ENCODE assay signal across 8 mouse cellular contexts in the genomic region with DNA sequence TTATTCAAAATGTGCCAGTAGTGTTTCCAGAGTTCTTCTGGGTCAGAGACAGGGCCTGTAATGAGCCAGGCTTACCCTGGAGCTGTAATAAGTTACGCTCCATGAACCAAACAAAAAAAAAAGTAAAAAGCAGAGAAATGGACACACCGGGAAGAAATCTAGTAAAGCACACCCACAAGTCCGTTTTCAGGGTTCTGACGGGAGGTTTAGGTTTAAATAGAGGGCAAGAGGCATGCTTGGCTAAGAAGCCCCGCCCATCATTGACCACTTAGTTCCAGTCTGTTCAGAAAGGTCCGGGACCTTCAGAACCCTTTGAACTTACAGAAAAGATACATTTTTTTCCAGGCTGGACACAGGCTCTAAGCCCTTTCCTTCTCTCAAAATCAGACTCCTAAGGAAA. TPM values are rescaled to one million over a fixed set of nuclear protein-coding genes. Genes with fewer than 3 reads are reported as not detected.
DNase-seq lines count a peak whose midpoint lies in the region; ATAC-seq and TF ChIP-seq lines count a peak whose summit lies in the region.

No protein-coding gene starts in this region.

- peak overlapping the region; percentile 84 for H3K27ac ChIP-seq in heart, postnatal 0 days (ENCODE audit: low read depth)
- no peak overlapping the region for H3K27ac ChIP-seq in hindbrain, embryonic 11.5 days (ENCODE audit: low read depth, low read length)
- H3K27ac ChIP-seq in midbrain, embryonic 11.5 days (ENCODE audit: low read depth, low read length), result no peak overlapping the region; the same call in 1 of the 2 replicates

- peak overlapping the region; percentile 87; the same call in 1 of the 2 replicates for H3K4me3 ChIP-seq in heart, postnatal 0 days (ENCODE audit: low read depth, low read length)
- no peak overlapping the region; the same call in 1 of the 2 replicates for H3K4me3 ChIP-seq in hindbrain, embryonic 11.5 days (ENCODE audit: low read depth, low read length)
- H3K4me3 ChIP-seq in midbrain, embryonic 11.5 days (ENCODE audit: low read depth, low read length), result peak overlapping the region; percentile 89; the same call in 1 of the 2 replicates

- no peaks in the 10 kb centered on the region for H3K36me3 ChIP-seq in heart, postnatal 0 days (replicated peaks; ENCODE audit: control insufficient read depth, insufficient read depth, low read length)
- H3K36me3 ChIP-seq in hindbrain, embryonic 11.5 days (ENCODE audit: control insufficient read depth, insufficient read depth, low read length), result no peaks in the 10 kb centered on the region
- H3K36me3 ChIP-seq in midbrain, embryonic 11.5 days (ENCODE audit: control insufficient read depth, insufficient read depth, low read length), result no peaks in the 10 kb centered on the region

- TF ChIP-seq EP300 in heart, postnatal 0 days (IDR thresholded peaks at IDR 0.05; ENCODE audit: low read depth), result no peak

- peak overlapping the region; percentile 97 for H3K4me2 ChIP-seq in heart, postnatal 0 days (ENCODE audit: low read depth, low read length)
- peak overlapping the region; percentile 76 for H3K4me2 ChIP-seq in hindbrain, embryonic 11.5 days (replicated peaks; ENCODE audit: low read depth, low read length)
- H3K4me2 ChIP-seq in midbrain, embryonic 11.5 days, result peak overlapping the region; percentile 85

- H3K9ac ChIP-seq in heart, postnatal 0 days (replicated peaks; ENCODE audit: low read depth, low read length), result no peak overlapping the region
- H3K9ac ChIP-seq in hindbrain, embryonic 11.5 days (ENCODE audit: low read depth, low read length), result no peak overlapping the region
- peak overlapping the region; percentile 95; the same call in 1 of the 2 replicates for H3K9ac ChIP-seq in midbrain, embryonic 11.5 days (ENCODE audit: low read length)

- no peak for ATAC-seq in heart, postnatal 0 days (ENCODE audit: insufficient read depth, low read depth)
- ATAC-seq in hindbrain, embryonic 11.5 days (ENCODE audit: low FRiP score), result peak; percentile 13; the same call in 1 of the 2 replicates
- no peak for ATAC-seq in midbrain, embryonic 11.5 days (ENCODE audit: low FRiP score)

- H3K4me1 ChIP-seq in heart, postnatal 0 days (ENCODE audit: control insufficient read depth, insufficient read depth), result peaks cover 15% of the 10 kb centered on the region
- 0 out of 2 replicates have a peak, but pooled peaks cover 2% of the 10 kb centered on the region for H3K4me1 ChIP-seq in hindbrain, embryonic 11.5 days (replicated peaks; ENCODE audit: control insufficient read depth, insufficient read depth, low read length)
- H3K4me1 ChIP-seq in midbrain, embryonic 11.5 days (ENCODE audit: control insufficient read depth, insufficient read depth, low read length), result peaks cover 16% of the 10 kb centered on the region

- TF ChIP-seq CTCF in heart, postnatal 0 days (IDR thresholded peaks at IDR 0.05; ENCODE audit: low read depth), result no peak

- H3K9me3 ChIP-seq in heart, postnatal 0 days (replicated peaks; ENCODE audit: control insufficient read depth, low read length), result no peaks in the 10 kb centered on the region
- H3K9me3 ChIP-seq in hindbrain, embryonic 11.5 days (ENCODE audit: control insufficient read depth, low read length), result no peaks in the 10 kb centered on the region
- no peaks in the 10 kb centered on the region for H3K9me3 ChIP-seq in midbrain, embryonic 11.5 days (ENCODE audit: control insufficient read depth, low read length)

- WGBS in heart, postnatal 0 days, result 55% methylated on average over 6 of the region's 6 CpGs
- 26% methylated on average over 6 of the region's 6 CpGs for WGBS in hindbrain, embryonic 11.5 days
- 28% methylated on average over 6 of the region's 6 CpGs for WGBS in midbrain, embryonic 11.5 days

- H3K27me3 ChIP-seq in heart, postnatal 0 days (ENCODE audit: control insufficient read depth, insufficient read depth, low read length), result no peaks in the 10 kb centered on the region
- H3K27me3 ChIP-seq in hindbrain, embryonic 11.5 days (ENCODE audit: control insufficient read depth, insufficient read depth, low read length), result no peaks in the 10 kb centered on the region
- H3K27me3 ChIP-seq in midbrain, embryonic 11.5 days (ENCODE audit: control insufficient read depth, insufficient read depth, low read length), result no peaks in the 10 kb centered on the region

- no peak for DNase-seq in heart, postnatal 0 days (ENCODE audit: low spot score)
- DNase-seq in heart, adult 11 months, result no peak
- peak; percentile 69 for DNase-seq in R1 (ENCODE audit: low read depth, low spot score)
- no peak for DNase-seq in hindbrain, embryonic 11.5 days (ENCODE audit: low spot score)
- DNase-seq in midbrain, embryonic 11.5 days (ENCODE audit: low spot score, missing footprints), result no peak
- DNase-seq in urinary bladder, adult 2 months (ENCODE audit: low spot score), result no peak
- no peak for DNase-seq in ovary, postnatal 14 days (ENCODE audit: low spot score)
- no peak for DNase-seq in layer of hippocampus, adult 18-20 months (ENCODE audit: low spot score in 2 of 2)

RNA-seq across cellular contexts. Expression of a gene that starts 0.5 kb away (rescaled TPM):
- total RNA-seq in heart, postnatal 0 days (2014; rRNA removed; ENCODE audit: low replicate concordance), result 125 and 164 TPM in 2 replicates
- 73.2 and 76.4 TPM in 2 replicates for polyA plus RNA-seq in heart, postnatal 0 days (2015; fragmentation: Nextera tagmentation; extraction: Ambion mirVana)
- polyA plus RNA-seq in hindbrain, embryonic 11.5 days (2014; fragmentation: Nextera tagmentation; extraction: Ambion mirVana), result 118 and 125 TPM in 2 replicates
- 99.7 and 104 TPM in 2 replicates for polyA plus RNA-seq in midbrain, embryonic 11.5 days (2014; fragmentation: Nextera tagmentation; extraction: Ambion mirVana)
- 126 and 128 TPM in 2 replicates for polyA plus RNA-seq in urinary bladder, adult 2 months (2012; rRNA removed)
- total RNA-seq in layer of hippocampus, adult 18-20 months (2021), result 100 to 1,000 TPM; 198 TPM

RNA-seq across cellular contexts. Expression of a gene that starts 6.3 kb away (rescaled TPM):
- total RNA-seq in heart, postnatal 0 days (2014; rRNA removed; ENCODE audit: low replicate concordance), result 1.8 and 2.0 TPM in 2 replicates
- polyA plus RNA-seq in heart, postnatal 0 days (2015; fragmentation: Nextera tagmentation; extraction: Ambion mirVana), result 1.9 TPM in 2 replicates
- polyA plus RNA-seq in hindbrain, embryonic 11.5 days (2014; fragmentation: Nextera tagmentation; extraction: Ambion mirVana), result 23.7 and 24.5 TPM in 2 replicates
- polyA plus RNA-seq in midbrain, embryonic 11.5 days (2014; fragmentation: Nextera tagmentation; extraction: Ambion mirVana), result 24.0 and 25.7 TPM in 2 replicates
- 9.1 and 11.7 TPM in 2 replicates for polyA plus RNA-seq in urinary bladder, adult 2 months (2012; rRNA removed)
- 10 to 100 TPM; 45.9 to 51.1 TPM for total RNA-seq in layer of hippocampus, adult 18-20 months (2021)

RNA-seq across cellular contexts. Expression of a gene that starts 34.0 kb away (rescaled TPM):
- 43.4 and 63.8 TPM in 2 replicates for total RNA-seq in heart, postnatal 0 days (2014; rRNA removed; ENCODE audit: low replicate concordance)
- polyA plus RNA-seq in heart, postnatal 0 days (2015; fragmentation: Nextera tagmentation; extraction: Ambion mirVana), result 39.7 and 41.0 TPM in 2 replicates
- 74.4 and 83.3 TPM in 2 replicates for polyA plus RNA-seq in hindbrain, embryonic 11.5 days (2014; fragmentation: Nextera tagmentation; extraction: Ambion mirVana)
- 74.2 and 82.8 TPM in 2 replicates for polyA plus RNA-seq in midbrain, embryonic 11.5 days (2014; fragmentation: Nextera tagmentation; extraction: Ambion mirVana)
- polyA plus RNA-seq in urinary bladder, adult 2 months (2012; rRNA removed), result 48.9 and 54.2 TPM in 2 replicates
- 10 to 100 TPM; 58.3 to 62.8 TPM for total RNA-seq in layer of hippocampus, adult 18-20 months (2021)
